Mouse (Mus musculus) stomach, postnatal 0 days (tissue): ENCODE measurements at regions not wholly inside any gene's neighbourhood (a gene's known extent, or its start where the extent isn't known, plus 50 kb on each side); places are given as distances from the start of the nearest gene placed in this dataset.

ENCODE experiments used
- ATAC-seq: fragments of 200-750 bp; cut with Nextera tagmentation; 2 replicates; pipeline ENCODE4 v1.8.0; 2017; ENCODE audit not compliant: low FRiP score, low TSS enrichment
- DNase-seq: peaks from one replicate; pipeline ENCODE4 v3.0.0-alpha.2; 2016; ENCODE audit warnings: low spot score
- H3K27ac ChIP-seq: fragments of 300-500 bp; sonication (generic); replicated peaks from 2 replicates; pipeline ENCODE4 v1.5.1; 2014; ENCODE audit warnings: mild to moderate bottlenecking, control low read depth
- H3K27me3 ChIP-seq: fragments of 300-500 bp; sonication (generic); 2 replicates; pipeline ENCODE4 v1.6.1; 2014; ENCODE audit warnings: low read length; ENCODE audit not compliant: control insufficient read depth, insufficient read depth
- H3K36me3 ChIP-seq: fragments of 300-500 bp; sonication (generic); 2 replicates; pipeline ENCODE4 v1.6.1; 2014; ENCODE audit warnings: low read length, mixed read lengths; ENCODE audit not compliant: control insufficient read depth, insufficient read depth
- H3K4me1 ChIP-seq: fragments of 300-500 bp; sonication (generic); replicated peaks from 2 replicates; pipeline ENCODE4 v1.6.1; 2014; ENCODE audit warnings: antibody characterized with exemption; ENCODE audit not compliant: control insufficient read depth, insufficient read depth
- H3K4me2 ChIP-seq: fragments of 300-500 bp; sonication (generic); replicated peaks from 2 replicates; pipeline ENCODE4 v1.6.1; 2014; ENCODE audit warnings: low read depth, mild to moderate bottlenecking, control low read depth, moderate library complexity
- H3K4me3 ChIP-seq: fragments of 300-500 bp; sonication (generic); 2 replicates; pipeline ENCODE4 v1.5.1; 2014; ENCODE audit warnings: low read depth, low read length, control low read depth
- H3K9ac ChIP-seq: fragments of 300-500 bp; sonication (generic); 2 replicates; pipeline ENCODE4 v1.6.1; 2014; ENCODE audit warnings: mild to moderate bottlenecking, low read length, control low read depth, mixed read lengths
- H3K9me3 ChIP-seq: fragments of 300-500 bp; sonication (generic); 2 replicates; pipeline ENCODE4 v1.6.1; 2016; ENCODE audit warnings: low read length; ENCODE audit not compliant: control insufficient read depth
- CTCF ChIP-seq: IDR thresholded peaks from 2 replicates; pipeline ENCODE4 v1.5.1; 2016; ENCODE audit warnings: antibody characterized with exemption, low read depth, mild to moderate bottlenecking, moderate library complexity
- EP300 ChIP-seq: optimal IDR thresholded peaks from 2 replicates; pipeline ENCODE3; 2016; ENCODE audit warnings: antibody characterized with exemption
- WGBS: fragments of 180-500 bp; shearing (Covaris S2); extraction: QIAGEN DNeasy Blood & Tissue Kit; methylation state at CpG from one replicate; pipeline ENCODE4 v1.1.7; 2014; 5-methylcytosine and 5-hydroxymethylcytosine counted together

DNA sequence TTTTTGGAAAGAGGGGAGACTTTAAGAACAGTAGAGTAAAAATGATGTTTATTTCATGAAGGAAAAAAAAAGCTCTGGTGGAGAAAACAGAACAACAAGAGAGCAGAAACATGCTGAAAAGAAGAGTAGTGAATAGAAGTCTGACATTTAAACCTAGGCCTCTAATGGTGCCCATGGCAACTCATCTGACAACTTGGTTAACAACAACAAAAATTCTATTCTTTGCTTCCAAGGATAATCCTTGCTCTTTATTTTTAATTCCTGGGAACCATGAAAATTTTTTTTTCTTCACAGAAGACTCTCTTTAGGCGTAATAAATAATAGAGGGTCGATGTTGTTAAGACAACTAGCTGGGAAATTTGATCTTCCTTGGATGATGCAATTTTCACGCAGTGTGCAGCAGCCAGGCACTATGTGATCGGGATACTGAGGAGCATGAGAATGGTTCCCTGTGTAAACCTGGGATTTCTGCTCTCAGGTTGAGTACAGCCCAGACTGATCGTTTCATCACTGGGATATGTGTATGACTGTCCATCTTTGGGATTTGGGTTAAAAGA lies 120.4 kb upstream of the Ndst3 start:
- H3K27ac ChIP-seq: no peak overlapping the region
- no peak for TF ChIP-seq CTCF
- no peak for TF ChIP-seq EP300
- no peak for ATAC-seq
- no peaks in the 10 kb centered on the region for H3K36me3 ChIP-seq
- H3K4me3 ChIP-seq: no peak overlapping the region
- H3K9me3 ChIP-seq: no peaks in the 10 kb centered on the region
- no peak overlapping the region for H3K9ac ChIP-seq
- no peaks in the 10 kb centered on the region for H3K27me3 ChIP-seq
- H3K4me2 ChIP-seq: no peak overlapping the region
- no peaks in the 10 kb centered on the region for H3K4me1 ChIP-seq
- 52% methylated on average over 5 of the region's 5 CpGs for WGBS
- no peak for DNase-seq

DNA sequence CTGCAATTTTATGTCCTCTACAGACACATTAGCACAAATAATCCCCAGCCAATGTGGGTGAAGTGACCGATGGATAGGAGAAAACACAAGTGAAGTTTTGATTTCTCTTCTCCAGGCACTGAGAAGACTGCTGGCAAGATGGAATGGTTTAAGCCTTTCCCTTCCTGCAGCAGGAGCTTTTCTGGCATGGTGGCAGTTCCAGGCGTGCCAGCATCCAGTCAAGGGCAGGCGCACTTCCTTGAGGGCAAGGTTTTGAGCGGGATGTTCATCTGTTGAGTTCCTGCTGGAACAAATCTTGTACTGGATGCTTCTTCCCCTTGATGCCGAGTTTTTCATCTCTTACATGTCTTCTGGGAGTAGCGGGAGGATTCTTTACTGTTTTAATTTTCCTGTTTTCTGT lies 138.1 kb upstream of the Ndst3 start:
- Histone ChIP-seq H3K27me3 (no peaks in the 10 kb centered on the region), H3K4me1 (no peaks in the 10 kb centered on the region), H3K36me3 (no peaks in the 10 kb centered on the region), H3K9ac (no peak overlapping the region), H3K4me2 (no peak overlapping the region), H3K4me3 (no peak overlapping the region), H3K27ac (no peak overlapping the region), H3K9me3 (no peaks in the 10 kb centered on the region)
- no peak for TF ChIP-seq EP300
- no peak for TF ChIP-seq CTCF
- no peak for ATAC-seq
- no peak for DNase-seq
- 85% methylated on average over 6 of the region's 6 CpGs for WGBS

DNA sequence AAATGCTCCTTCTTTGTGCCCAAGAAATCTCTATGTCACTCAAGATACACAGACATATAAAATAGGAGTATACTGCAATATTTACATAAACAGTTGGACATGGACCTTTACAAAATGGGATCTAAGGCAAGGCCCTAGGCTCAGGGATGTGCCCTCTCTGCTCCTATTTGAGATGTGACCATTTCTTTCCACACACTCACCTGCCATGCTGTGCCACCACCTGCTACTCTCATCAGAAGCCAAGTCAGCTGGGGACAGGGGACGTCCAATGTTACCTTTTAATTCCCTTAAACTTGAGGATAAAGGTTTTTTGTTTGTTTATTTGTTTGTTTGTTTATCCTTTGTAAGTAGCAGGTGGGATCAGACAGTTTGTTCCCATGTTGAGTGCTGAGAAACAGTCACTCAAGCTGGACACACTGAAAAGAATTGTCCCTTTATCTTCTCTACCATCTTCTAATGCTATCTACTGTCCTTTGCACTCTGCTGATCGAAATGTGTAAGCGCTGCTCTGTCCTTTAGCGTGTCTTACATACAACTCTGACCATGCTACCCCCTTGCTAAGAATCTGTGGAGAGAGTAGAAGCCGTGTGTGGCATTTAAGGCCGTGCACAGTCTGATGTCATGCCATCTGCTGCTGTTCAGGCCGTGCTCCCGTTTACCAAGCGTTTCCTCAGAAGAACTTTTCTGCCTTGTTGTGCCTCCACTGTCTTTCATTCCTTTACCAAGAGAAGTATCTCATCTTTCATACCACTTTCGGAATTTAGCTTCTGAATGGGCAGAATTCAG lies 147.9 kb upstream of the Ndst3 start:
- no peak overlapping the region for H3K4me3 ChIP-seq
- no peak overlapping the region for H3K9ac ChIP-seq
- H3K27me3 ChIP-seq: no peaks in the 10 kb centered on the region
- DNase-seq (no peak), ATAC-seq (no peak)
- no peak overlapping the region for H3K27ac ChIP-seq
- no peak overlapping the region for H3K4me2 ChIP-seq
- no peaks in the 10 kb centered on the region for H3K36me3 ChIP-seq
- TF ChIP-seq CTCF (no peak), EP300 (no peak)
- no peaks in the 10 kb centered on the region for H3K9me3 ChIP-seq
- no peaks in the 10 kb centered on the region for H3K4me1 ChIP-seq
- 81% methylated on average over 10 of the region's 10 CpGs for WGBS

DNA sequence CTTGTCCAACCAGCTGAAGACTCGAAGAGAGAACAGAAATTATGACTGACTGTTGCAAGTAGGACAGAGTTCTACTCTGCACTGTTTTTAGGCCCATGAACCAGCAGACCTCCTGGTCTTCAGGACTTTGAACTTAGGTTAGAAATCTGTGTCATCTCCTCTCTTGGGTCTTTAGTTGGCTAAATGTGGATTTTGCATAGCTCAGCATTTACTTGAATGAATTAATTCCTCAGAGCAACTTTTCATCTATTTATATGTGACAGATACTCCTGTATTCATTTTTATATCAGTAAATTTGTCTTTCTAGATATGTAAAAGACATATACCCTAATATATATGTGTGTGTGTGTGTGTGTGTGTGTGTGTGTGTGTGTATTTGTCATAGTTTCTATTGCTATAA lies 155.9 kb upstream of the Ndst3 start:
- H3K4me3 ChIP-seq: no peak overlapping the region
- no peaks in the 10 kb centered on the region for H3K27me3 ChIP-seq
- 74% methylated on average over 1 of the region's 1 CpGs for WGBS
- H3K27ac ChIP-seq: no peak overlapping the region
- TF ChIP-seq CTCF: no peak
- TF ChIP-seq EP300: no peak
- H3K9ac ChIP-seq: no peak overlapping the region
- no peaks in the 10 kb centered on the region for H3K4me1 ChIP-seq
- DNase-seq: no peak
- no peak overlapping the region for H3K4me2 ChIP-seq
- no peak for ATAC-seq
- no peaks in the 10 kb centered on the region for H3K9me3 ChIP-seq
- H3K36me3 ChIP-seq: no peaks in the 10 kb centered on the region

DNA sequence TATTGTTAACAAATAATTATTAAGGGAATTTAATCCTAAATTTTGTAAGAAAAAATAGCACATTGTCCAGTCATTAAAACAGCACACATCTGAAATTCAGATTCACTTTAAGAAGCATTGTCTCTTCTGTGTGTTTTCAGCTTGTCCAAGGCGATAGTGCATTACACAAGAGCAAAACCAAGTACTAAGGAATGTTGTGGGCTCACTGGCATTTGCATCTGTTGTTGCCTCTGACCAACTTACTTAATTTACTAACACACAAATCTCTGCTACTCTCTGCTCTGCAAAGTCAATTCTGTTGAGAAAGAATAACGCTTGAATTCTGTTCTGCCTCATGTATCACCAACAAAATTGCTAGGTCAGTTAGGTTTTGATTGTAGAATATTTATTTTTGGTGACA lies 158.0 kb upstream of the Ndst3 start:
- DNase-seq (no peak), ATAC-seq (no peak)
- H3K9me3 ChIP-seq: no peaks in the 10 kb centered on the region
- no peaks in the 10 kb centered on the region for H3K4me1 ChIP-seq
- no peak for TF ChIP-seq EP300
- TF ChIP-seq CTCF: no peak
- H3K4me3 ChIP-seq: no peak overlapping the region
- 82% methylated on average over 2 of the region's 2 CpGs for WGBS
- no peaks in the 10 kb centered on the region for H3K27me3 ChIP-seq
- no peak overlapping the region for H3K9ac ChIP-seq
- no peak overlapping the region for H3K27ac ChIP-seq
- no peak overlapping the region for H3K4me2 ChIP-seq
- no peaks in the 10 kb centered on the region for H3K36me3 ChIP-seq

DNA sequence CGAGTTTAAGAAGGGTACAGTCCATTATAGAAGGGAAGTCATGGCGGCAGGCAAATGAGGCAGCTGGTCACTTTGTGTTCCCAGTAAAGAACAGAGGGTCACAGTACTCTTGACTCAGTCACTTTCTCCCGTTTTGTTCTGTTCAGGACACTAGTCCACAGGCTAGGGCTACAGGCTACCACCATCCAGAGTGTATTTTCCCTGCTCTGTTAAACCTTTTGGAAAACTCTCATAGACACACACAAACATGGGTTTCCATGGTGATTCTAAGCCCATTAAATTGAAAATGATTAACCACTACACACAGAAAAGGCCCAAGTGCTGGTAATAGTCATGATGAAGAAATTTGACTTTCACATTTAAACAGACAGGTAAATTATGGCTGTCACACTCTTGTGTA lies 162.2 kb upstream of the Ndst3 start:
- Histone ChIP-seq H3K4me3 (no peak overlapping the region), H3K27me3 (no peaks in the 10 kb centered on the region), H3K9me3 (no peaks in the 10 kb centered on the region), H3K36me3 (no peaks in the 10 kb centered on the region), H3K4me1 (no peaks in the 10 kb centered on the region), H3K27ac (no peak overlapping the region), H3K4me2 (no peak overlapping the region), H3K9ac (no peak overlapping the region)
- TF ChIP-seq EP300 (no peak), CTCF (no peak)
- ATAC-seq: no peak
- DNase-seq: no peak
- WGBS: 78% methylated on average over 3 of the region's 3 CpGs
